13 mouse cellular contexts compared by ENCODE assay signal in the genomic region with DNA sequence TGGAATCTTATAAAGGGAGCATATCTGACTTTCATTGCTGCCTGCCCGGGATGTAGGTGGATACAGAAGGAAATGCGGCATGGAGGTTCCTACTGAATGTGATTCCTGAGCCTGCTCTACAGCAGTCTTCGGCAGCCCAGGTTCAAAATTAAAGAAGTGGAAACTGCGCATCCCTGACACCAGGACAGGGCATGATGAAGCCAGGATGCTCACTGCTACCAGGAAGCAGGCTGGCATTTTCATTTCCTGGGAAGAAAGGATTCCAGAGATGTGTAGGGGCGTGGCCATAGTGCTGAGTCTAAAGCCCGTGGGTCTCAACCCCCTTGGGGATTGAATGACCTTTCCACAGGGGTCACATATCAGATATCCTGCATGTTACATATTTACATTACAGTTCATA. TPM values are rescaled to one million over a fixed set of nuclear protein-coding genes. Genes with fewer than 3 reads are reported as not detected.
DNase-seq lines count a peak whose midpoint lies in the region; ATAC-seq and TF ChIP-seq lines count a peak whose summit lies in the region.
"Had no signal": no experiment of that assay in that cellular context is flagged by ENCODE, and none has a peak within 500 bp of the region (broad histone marks: within the 10 kb centered on the region; RNA-seq: fewer than 3 reads in every experiment).

No protein-coding gene starts in this region.

- H3K4me1 ChIP-seq in hindbrain, embryonic 10.5 days (replicated peaks): peaks cover 95% of the 10 kb centered on the region
- peaks cover 65% of the 10 kb centered on the region for H3K4me1 ChIP-seq in midbrain, embryonic 12.5 days
- peaks cover 30% of the 10 kb centered on the region; the same call in 1 of the 2 replicates for H3K4me1 ChIP-seq in stomach, embryonic 15.5 days

- peak overlapping the region; percentile 96 for H3K9ac ChIP-seq in midbrain, embryonic 12.5 days (replicated peaks)
- H3K9ac ChIP-seq in stomach, embryonic 15.5 days: no peak overlapping the region

- no peak for DNase-seq in left cerebral cortex, adult 2 months (ENCODE audit: extremely low spot score in 1 of 2, low spot score in 2 of 2)
- no peak for DNase-seq in left cerebral cortex, postnatal 10 days (ENCODE audit: extremely low spot score in 1 of 2, low spot score in 2 of 2)
- DNase-seq in hindbrain, embryonic 10.5 days (ENCODE audit: low spot score): no peak
- DNase-seq in gastrocnemius, postnatal 25 days: no peak
- no peak for DNase-seq in right cerebral cortex, adult 18-20 months
- DNase-seq in gastrocnemius, adult 18-20 months (ENCODE audit: low spot score): no peak
- DNase-seq: cerebellum, adult 18-20 months; kidney, adult 18-20 months; lung, adult 18-20 months; thymus, postnatal 4 days had no signal

- peaks cover 25% of the 10 kb centered on the region for H3K27me3 ChIP-seq in hindbrain, embryonic 10.5 days (ENCODE audit: insufficient read depth, poor library complexity, severe bottlenecking)
- peaks cover 4% of the 10 kb centered on the region; the same call in 1 of the 2 replicates for H3K27me3 ChIP-seq in midbrain, embryonic 12.5 days
- H3K27me3 ChIP-seq in stomach, embryonic 15.5 days (replicated peaks): 0 out of 2 replicates have a peak, but pooled peaks cover 7% of the 10 kb centered on the region

- no peak for TF ChIP-seq CTCF in left cerebral cortex, adult 2 months (IDR thresholded peaks at IDR 0.05)

- peak overlapping the region; percentile 9 for H3K27ac ChIP-seq in left cerebral cortex, adult 2 months
- H3K27ac ChIP-seq in hindbrain, embryonic 10.5 days: peak overlapping the region; percentile 98
- H3K27ac ChIP-seq in midbrain, embryonic 12.5 days (replicated peaks): peak overlapping the region; percentile 98
- H3K27ac ChIP-seq in stomach, embryonic 15.5 days: no peak overlapping the region

- peaks cover 38% of the 10 kb centered on the region for H3K36me3 ChIP-seq in hindbrain, embryonic 10.5 days
- peaks cover 6% of the 10 kb centered on the region; the same call in 1 of the 2 replicates for H3K36me3 ChIP-seq in midbrain, embryonic 12.5 days
- H3K36me3 ChIP-seq in stomach, embryonic 15.5 days: no peaks in the 10 kb centered on the region

- intact Hi-C loops in left cerebral cortex, adult 2 months (cut with DNase I): loop anchor here (5.0 to 10.0 kb wide), 5 partner anchors 191 to 836 kb away; no protein-coding TSS in a partner anchor
- intact Hi-C loops in left cerebral cortex, postnatal 10 days (cut with DNase I): loop anchor here (5.0 kb wide), 3 partner anchors 156 to 351 kb away; no protein-coding TSS in a partner anchor

- ATAC-seq in midbrain, embryonic 12.5 days (ENCODE audit: low FRiP score, low read depth): no peak
- no peak for ATAC-seq in stomach, embryonic 15.5 days (ENCODE audit: insufficient read depth, low FRiP score, low read depth)

- WGBS in hindbrain, embryonic 10.5 days: 62% methylated on average over 6 of the region's 6 CpGs
- 44% methylated on average over 6 of the region's 6 CpGs for WGBS in midbrain, embryonic 12.5 days
- 70% methylated on average over 6 of the region's 6 CpGs for WGBS in stomach, embryonic 15.5 days

- no peaks in the 10 kb centered on the region for H3K9me3 ChIP-seq in hindbrain, embryonic 10.5 days
- H3K9me3 ChIP-seq in midbrain, embryonic 12.5 days: no peaks in the 10 kb centered on the region
- no peaks in the 10 kb centered on the region for H3K9me3 ChIP-seq in stomach, embryonic 15.5 days

- peak overlapping the region; percentile 82; the same call in 1 of the 2 replicates for H3K4me3 ChIP-seq in left cerebral cortex, adult 2 months
- peak overlapping the region; percentile 91 for H3K4me3 ChIP-seq in hindbrain, embryonic 10.5 days
- peak overlapping the region; percentile 89 for H3K4me3 ChIP-seq in midbrain, embryonic 12.5 days
- peak overlapping the region; percentile 71; the same call in 1 of the 2 replicates for H3K4me3 ChIP-seq in stomach, embryonic 15.5 days (replicated peaks)

- peak overlapping the region; percentile 73 for H3K4me2 ChIP-seq in midbrain, embryonic 12.5 days (replicated peaks)
- peak overlapping the region; percentile 96 for H3K4me2 ChIP-seq in stomach, embryonic 15.5 days

RNA-seq across cellular contexts. Expression of a gene that starts 2.7 kb away (rescaled TPM):
- 10 to 100 TPM; 52.3 to 54.6 TPM for total RNA-seq in left cerebral cortex, adult 2 months (2021)
- 100 to 1,000 TPM; 151 to 153 TPM for total RNA-seq in left cerebral cortex, postnatal 10 days (2021)
- 38.4 and 51.1 TPM in 2 replicates for polyA plus RNA-seq in hindbrain, embryonic 10.5 days (2016; fragmentation: Nextera tagmentation; extraction: Ambion mirVana)
- polyA plus RNA-seq in midbrain, embryonic 12.5 days (2016; fragmentation: Nextera tagmentation; extraction: Ambion mirVana): 55.7 and 62.9 TPM in 2 replicates
- polyA plus RNA-seq in stomach, embryonic 15.5 days (2015; fragmentation: Nextera tagmentation; extraction: Ambion mirVana): 12.1 and 14.9 TPM in 2 replicates
- total RNA-seq in gastrocnemius, postnatal 25 days (2021): 10 to 100 TPM; 39.1 to 54.7 TPM
- 10 to 100 TPM; 42.0 to 54.6 TPM for total RNA-seq in gastrocnemius, adult 18-20 months (2021)
- total RNA-seq: megakaryocyte-erythroid progenitor cell, adult 5-6 weeks had no signal
